Mouse (Mus musculus) heart, embryonic 16.5 days (tissue): ENCODE data around the gene Lif. TPM values are rescaled to one million over a fixed set of nuclear protein-coding genes. Genes with fewer than 3 reads are reported as not detected.

Experiments
- ATAC-seq: fragments of 200-750 bp; cut with Nextera tagmentation; replicated peaks from 2 replicates; pipeline ENCODE4 v1.8.0; 2017; ENCODE audit warnings: moderate number of reproducible peaks; ENCODE audit not compliant: insufficient read depth, low FRiP score; ENCODE audit errors: extremely low read depth
- H3K27ac ChIP-seq: fragments of 300-500 bp; sonication (generic); 2 replicates; pipeline ENCODE4 v1.5.1; 2014; ENCODE audit warnings: mild to moderate bottlenecking, low read length, control low read depth, moderate library complexity
- H3K27me3 ChIP-seq: fragments of 300-500 bp; sonication (generic); 2 replicates; pipeline ENCODE4 v1.6.1; 2014; ENCODE audit warnings: low read length, mixed read lengths; ENCODE audit not compliant: control insufficient read depth, insufficient read depth
- H3K36me3 ChIP-seq: fragments of 300-500 bp; sonication (generic); 2 replicates; pipeline ENCODE4 v1.6.1; 2014; ENCODE audit not compliant: control insufficient read depth, insufficient read depth
- H3K4me1 ChIP-seq: fragments of 300-500 bp; sonication (generic); 2 replicates; pipeline ENCODE4 v1.6.1; 2014; ENCODE audit warnings: low read length, mixed read lengths; ENCODE audit not compliant: control insufficient read depth, insufficient read depth
- H3K4me2 ChIP-seq: fragments of 300-500 bp; sonication (generic); 2 replicates; pipeline ENCODE4 v1.6.1; 2014; ENCODE audit warnings: low read depth, mild to moderate bottlenecking, control low read depth, low read length
- H3K4me3 ChIP-seq: fragments of 300-500 bp; sonication (generic); 2 replicates; pipeline ENCODE4 v1.5.1; 2014; ENCODE audit warnings: mild to moderate bottlenecking, control low read depth, low read length
- H3K9ac ChIP-seq: fragments of 300-500 bp; sonication (generic); 2 replicates; pipeline ENCODE4 v1.6.1; 2014; ENCODE audit warnings: low read length, control low read depth
- H3K9me3 ChIP-seq: fragments of 300-500 bp; sonication (generic); replicated peaks from 2 replicates; pipeline ENCODE4 v1.6.1; 2016; ENCODE audit warnings: low read length; ENCODE audit not compliant: control insufficient read depth
- WGBS: fragments of 180-500 bp; shearing (Covaris S2); extraction: QIAGEN DNeasy Blood & Tissue Kit; methylation state at CpG from one replicate; pipeline ENCODE4 v1.1.7; 2014; 5-methylcytosine and 5-hydroxymethylcytosine counted together
- polyA plus RNA-seq: library from polyadenylated mRNA; unstranded; fragments of >200 nt; fragmentation: Nextera tagmentation; extraction: Ambion mirVana; gene quantifications from 2 replicates; pipeline ENCODE4 v1.2.1, GENCODE M21; 2015

Gene Lif
- polyA plus RNA-seq, 1 experiment from 2014 or later: 0.20 TPM

GRCm38 (mm10) chr11:4263296-4263695, 5.9 kb downstream of the Lif start:
- H3K36me3 ChIP-seq: no peaks in the 10 kb centered on the region
- 14% methylated on average over 1 of the region's 1 CpGs for WGBS
- H3K4me2 ChIP-seq: no peak overlapping the region
- no peak overlapping the region for H3K27ac ChIP-seq
- no peak overlapping the region for H3K9ac ChIP-seq
- H3K27me3 ChIP-seq: peaks cover 22% of the 10 kb centered on the region
- no peaks in the 10 kb centered on the region for H3K9me3 ChIP-seq
- no peak for ATAC-seq
- H3K4me1 ChIP-seq: peaks cover 43% of the 10 kb centered on the region
- no peak overlapping the region for H3K4me3 ChIP-seq

GRCm38 (mm10) chr11:4264066-4264465, 6.7 kb downstream of the Lif start:
- Histone ChIP-seq H3K27me3 (peaks cover 23% of the 10 kb centered on the region), H3K4me1 (peaks cover 43% of the 10 kb centered on the region), H3K36me3 (no peaks in the 10 kb centered on the region), H3K27ac (no peak overlapping the region), H3K9ac (no peak overlapping the region), H3K4me2 (no peak overlapping the region), H3K4me3 (no peak overlapping the region), H3K9me3 (no peaks in the 10 kb centered on the region)
- 68% methylated on average over 7 of the region's 7 CpGs for WGBS
- no peak for ATAC-seq

GRCm38 (mm10) chr11:4266271-4267201, 9.2 kb downstream of the Lif start:
- ATAC-seq: peak; percentile 56; the same call in 1 of the 2 replicates
- peak overlapping the region; percentile 73 for H3K9ac ChIP-seq
- H3K36me3 ChIP-seq: no peaks in the 10 kb centered on the region
- H3K27ac ChIP-seq: no peak overlapping the region
- no peaks in the 10 kb centered on the region for H3K9me3 ChIP-seq
- H3K27me3 ChIP-seq: peaks cover 23% of the 10 kb centered on the region
- peak overlapping the region; percentile 68 for H3K4me3 ChIP-seq
- peaks cover 26% of the 10 kb centered on the region for H3K4me1 ChIP-seq
- peak overlapping the region; percentile 73 for H3K4me2 ChIP-seq
- WGBS: 1% methylated on average over 61 of the region's 61 CpGs

GRCm38 (mm10) chr11:4267202-4267578, 9.8 kb downstream of the Lif start:
- H3K4me1 ChIP-seq: peaks cover 20% of the 10 kb centered on the region
- ATAC-seq: no peak
- peak overlapping the region; percentile 68 for H3K4me3 ChIP-seq
- peak overlapping the region; percentile 73 for H3K4me2 ChIP-seq
- peak overlapping the region; percentile 73 for H3K9ac ChIP-seq
- no peak overlapping the region for H3K27ac ChIP-seq
- H3K9me3 ChIP-seq: no peaks in the 10 kb centered on the region
- peaks cover 23% of the 10 kb centered on the region for H3K27me3 ChIP-seq
- 3% methylated on average over 13 of the region's 13 CpGs for WGBS
- H3K36me3 ChIP-seq: no peaks in the 10 kb centered on the region

GRCm38 (mm10) chr11:4268500-4268899, 11.1 kb downstream of the Lif start:
- peaks cover 23% of the 10 kb centered on the region for H3K27me3 ChIP-seq
- no peak overlapping the region for H3K27ac ChIP-seq

GRCm38 (mm10) chr11:4270744-4271459, 13.5 kb downstream of the Lif start:
- H3K27me3 ChIP-seq: peaks cover 11% of the 10 kb centered on the region; the same call in 1 of the 2 replicates
- no peak overlapping the region for H3K9ac ChIP-seq
- ATAC-seq: peak; percentile 40; the same call in 1 of the 2 replicates
- H3K36me3 ChIP-seq: no peaks in the 10 kb centered on the region
- no peak overlapping the region for H3K4me3 ChIP-seq
- H3K4me2 ChIP-seq: no peak overlapping the region
- H3K4me1 ChIP-seq: peaks cover 5% of the 10 kb centered on the region
- H3K27ac ChIP-seq: no peak overlapping the region
- 42% methylated on average over 19 of the region's 20 CpGs for WGBS
- H3K9me3 ChIP-seq: no peaks in the 10 kb centered on the region

More at GRCm38 (mm10) chr11:4268500-4268899, 11.1 kb downstream of the Lif start:
- no peaks in the 10 kb centered on the region for H3K9me3 ChIP-seq
- no peak overlapping the region for H3K4me3 ChIP-seq
- H3K4me1 ChIP-seq: peaks cover 11% of the 10 kb centered on the region
- 85% methylated on average over 6 of the region's 6 CpGs for WGBS
- ATAC-seq: no peak
- H3K36me3 ChIP-seq: no peaks in the 10 kb centered on the region
- no peak overlapping the region for H3K9ac ChIP-seq
- H3K4me2 ChIP-seq: no peak overlapping the region

GRCm38 (mm10) chr11:4271544-4271943, 14.2 kb downstream of the Lif start:
- Histone ChIP-seq H3K4me2 (no peak overlapping the region), H3K27me3 (peaks cover 11% of the 10 kb centered on the region; the same call in 1 of the 2 replicates), H3K36me3 (no peaks in the 10 kb centered on the region), H3K9me3 (no peaks in the 10 kb centered on the region), H3K9ac (no peak overlapping the region), H3K4me1 (peaks cover 9% of the 10 kb centered on the region), H3K27ac (no peak overlapping the region), H3K4me3 (no peak overlapping the region)
- 76% methylated on average over 11 of the region's 11 CpGs for WGBS
- no peak for ATAC-seq

- 31% methylated on average over 11 of the region's 11 CpGs for WGBS
- Histone ChIP-seq H3K4me1 (peaks cover 9% of the 10 kb centered on the region), H3K27ac (no peak overlapping the region), H3K9me3 (no peaks in the 10 kb centered on the region), H3K9ac (no peak overlapping the region), H3K36me3 (no peaks in the 10 kb centered on the region), H3K27me3 (no peaks in the 10 kb centered on the region), H3K4me3 (no peak overlapping the region), H3K4me2 (no peak overlapping the region)
- peak; percentile 54 for ATAC-seq
These were observed 19.1 kb downstream of the Lif start for GRCm38 (mm10) chr11:4276411-4276861.

GRCm38 (mm10) chr11:4279909-4280308, 22.6 kb downstream of the Lif start:
- no peaks in the 10 kb centered on the region for H3K9me3 ChIP-seq
- H3K4me1 ChIP-seq: peaks cover 17% of the 10 kb centered on the region
- H3K36me3 ChIP-seq: no peaks in the 10 kb centered on the region
- WGBS: 52% methylated on average over 7 of the region's 7 CpGs
- peak overlapping the region; percentile 22; the same call in 1 of the 2 replicates for H3K9ac ChIP-seq
- H3K27me3 ChIP-seq: no peaks in the 10 kb centered on the region
- H3K27ac ChIP-seq: no peak overlapping the region
- H3K4me2 ChIP-seq: no peak overlapping the region
- ATAC-seq: no peak; the same call in 1 of the 2 replicates
- no peak overlapping the region for H3K4me3 ChIP-seq
